In genomic region chr2:79891760-79892570, GRCm38 (mm10) we compare ENCODE assay signal across 8 mouse cellular contexts.
DNase-seq lines count a peak whose midpoint lies in the region; ATAC-seq and TF ChIP-seq lines count a peak whose summit lies in the region.

No protein-coding gene starts in this region.

- no peak overlapping the region for H3K4me3 ChIP-seq in heart, postnatal 0 days (ENCODE audit: low read depth, low read length)
- no peak overlapping the region for H3K4me3 ChIP-seq in forebrain, embryonic 12.5 days (replicated peaks)

- peaks cover 11% of the 10 kb centered on the region for H3K4me1 ChIP-seq in heart, postnatal 0 days (ENCODE audit: control insufficient read depth, insufficient read depth)
- no peaks in the 10 kb centered on the region for H3K4me1 ChIP-seq in forebrain, embryonic 12.5 days

- no peak for TF ChIP-seq CTCF in heart, postnatal 0 days (IDR thresholded peaks at IDR 0.05; ENCODE audit: low read depth)

- TF ChIP-seq EP300 in heart, postnatal 0 days (IDR thresholded peaks at IDR 0.05; ENCODE audit: low read depth) = no peak

- no peak overlapping the region for H3K27ac ChIP-seq in heart, postnatal 0 days (ENCODE audit: low read depth)
- H3K27ac ChIP-seq in forebrain, embryonic 12.5 days = no peak overlapping the region

- no peaks in the 10 kb centered on the region for H3K36me3 ChIP-seq in heart, postnatal 0 days (replicated peaks; ENCODE audit: control insufficient read depth, insufficient read depth, low read length)
- no peaks in the 10 kb centered on the region for H3K36me3 ChIP-seq in forebrain, embryonic 12.5 days (replicated peaks)

- no peaks in the 10 kb centered on the region for H3K9me3 ChIP-seq in heart, postnatal 0 days (replicated peaks; ENCODE audit: control insufficient read depth, low read length)
- H3K9me3 ChIP-seq in forebrain, embryonic 12.5 days = no peaks in the 10 kb centered on the region

- DNase-seq in heart, postnatal 0 days (ENCODE audit: low spot score) = no peak
- DNase-seq in heart, adult 9 months (ENCODE audit: low spot score in 2 of 2) = no peak
- peak; percentile 53 to 72 for DNase-seq in adrenal gland, adult 18-20 months (ENCODE audit: low spot score in 2 of 2)
- peak; percentile 4 to 13 for DNase-seq in heart, postnatal 36 days
- peak; percentile 41 to 55 for DNase-seq in lung, postnatal 4 days
- DNase-seq in retina, embryonic 14.5 days (ENCODE audit: low spot score) = no peak
- no peak for DNase-seq in spleen, postnatal 10 days (ENCODE audit: low spot score in 2 of 2)

- no peak overlapping the region for H3K4me2 ChIP-seq in heart, postnatal 0 days (ENCODE audit: low read depth, low read length)
- H3K4me2 ChIP-seq in forebrain, embryonic 12.5 days = no peak overlapping the region

- WGBS in heart, postnatal 0 days = 40% methylated on average over 5 of the region's 5 CpGs
- 84% methylated on average over 5 of the region's 5 CpGs for WGBS in forebrain, embryonic 12.5 days

- intact Hi-C loops in heart, postnatal 36 days (cut with DNase I) = no loop called here

- H3K27me3 ChIP-seq in heart, postnatal 0 days (ENCODE audit: control insufficient read depth, insufficient read depth, low read length) = no peaks in the 10 kb centered on the region
- H3K27me3 ChIP-seq in forebrain, embryonic 12.5 days = no peaks in the 10 kb centered on the region

- no peak overlapping the region for H3K9ac ChIP-seq in heart, postnatal 0 days (replicated peaks; ENCODE audit: low read depth, low read length)
- H3K9ac ChIP-seq in forebrain, embryonic 12.5 days = no peak overlapping the region

- peak; percentile 49 for ATAC-seq in heart, postnatal 0 days (ENCODE audit: insufficient read depth, low read depth)
- ATAC-seq in forebrain, embryonic 12.5 days (ENCODE audit: low FRiP score) = no peak; the same call in 1 of the 2 replicates

Comparison
In these comparisons a context has a peak if more than half of its experiments do, and no peak if none do; other contexts are left out.
1. DNase-seq: peak in adrenal gland, adult 18-20 months (2 of 2), heart, postnatal 36 days (2 of 2) and lung, postnatal 4 days (2 of 2); none in heart, postnatal 0 days (single experiment), heart, adult 9 months (0 of 2), retina, embryonic 14.5 days (single experiment) and spleen, postnatal 10 days (0 of 2).